Mouse (Mus musculus) lung, postnatal 0 days (tissue): ENCODE data around the gene Phf11c.

Experiments used
- CTCF ChIP-seq: IDR thresholded peaks from 2 replicates; pipeline ENCODE4 v1.5.1; 2016; ENCODE audit warnings: antibody characterized with exemption, mild to moderate bottlenecking
- EP300 ChIP-seq: IDR thresholded peaks from 2 replicates; pipeline ENCODE4 v1.6.1; 2016; ENCODE audit warnings: antibody characterized with exemption, mild to moderate bottlenecking, control low read depth

GRCm38 (mm10) chr14:59440558-59441471, 45.6 kb upstream of the Phf11c start, which contains the start of the genes Setdb2 and Cab39l:
- TF ChIP-seq CTCF: peak; percentile 51
- TF ChIP-seq EP300: no peak
